Mouse (Mus musculus): Measurements from ENCODE around the gene Plppr4.

Plppr4 gene

DNA sequence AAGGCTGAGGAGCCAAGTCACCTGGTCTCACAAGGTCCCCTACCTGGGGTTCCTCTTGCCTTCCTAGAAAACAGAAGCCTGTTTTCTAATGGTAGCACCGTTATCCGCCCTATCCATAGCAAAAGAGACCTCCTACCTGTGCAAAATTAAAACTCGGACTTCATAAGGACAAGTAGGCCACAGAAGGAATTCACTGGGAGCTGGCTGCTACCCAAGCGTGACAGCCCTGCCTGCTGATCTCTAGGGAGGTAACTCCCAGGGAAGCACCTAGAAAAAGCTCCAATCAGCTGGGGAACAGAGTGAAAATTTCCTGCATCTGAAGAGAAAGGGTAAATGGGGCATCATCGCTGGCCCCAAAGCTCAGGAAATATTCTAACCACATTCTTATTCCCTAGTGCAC is at the start of gene Plppr4:
Plppr4 (minus strand) TSS at position 349 of the 400 bp plus-strand sequence.
- peak in 1 of 2 experiments; percentile 62 for DNase-seq

DNA sequence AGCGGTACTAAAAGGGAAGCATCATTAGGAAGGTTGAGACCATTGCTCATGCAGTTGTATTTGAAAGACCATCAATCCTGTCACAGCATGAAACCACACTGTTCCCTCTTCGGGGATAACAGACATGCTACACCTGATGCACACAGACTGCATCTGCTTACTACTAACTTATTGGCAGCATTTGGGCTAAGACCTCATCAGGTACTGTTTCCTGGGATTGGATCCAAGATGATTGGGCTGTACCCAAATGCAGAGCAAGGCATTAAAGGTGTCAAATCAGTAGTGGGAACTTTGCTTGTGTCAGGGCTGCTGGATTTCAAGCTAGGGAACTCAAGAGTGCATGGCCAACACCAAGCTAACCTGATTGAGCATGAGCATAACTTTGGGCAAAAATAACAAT is 45.1 kb upstream of the Plppr4 start:
- DNase-seq, result no peak

DNA sequence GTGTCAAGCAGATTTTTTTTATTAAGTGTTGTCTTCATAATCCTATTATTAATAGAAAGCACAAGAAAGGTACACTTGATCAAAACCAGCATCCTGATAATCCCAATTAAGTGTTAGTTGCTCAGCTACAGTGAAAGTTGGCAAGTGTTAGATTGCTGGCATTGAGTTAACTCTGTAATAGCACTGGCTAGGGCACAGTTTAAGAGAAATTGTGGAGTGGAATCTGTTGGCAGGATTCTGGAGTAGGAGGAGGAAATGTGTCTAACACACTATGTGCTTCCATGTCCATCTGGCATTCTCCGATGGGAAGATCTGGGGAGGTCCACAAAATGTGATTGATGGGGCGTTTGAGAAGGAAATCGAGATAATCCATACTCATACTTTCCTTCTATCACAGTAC is 43.1 kb upstream of the Plppr4 start:
- no peak for DNase-seq

DNA sequence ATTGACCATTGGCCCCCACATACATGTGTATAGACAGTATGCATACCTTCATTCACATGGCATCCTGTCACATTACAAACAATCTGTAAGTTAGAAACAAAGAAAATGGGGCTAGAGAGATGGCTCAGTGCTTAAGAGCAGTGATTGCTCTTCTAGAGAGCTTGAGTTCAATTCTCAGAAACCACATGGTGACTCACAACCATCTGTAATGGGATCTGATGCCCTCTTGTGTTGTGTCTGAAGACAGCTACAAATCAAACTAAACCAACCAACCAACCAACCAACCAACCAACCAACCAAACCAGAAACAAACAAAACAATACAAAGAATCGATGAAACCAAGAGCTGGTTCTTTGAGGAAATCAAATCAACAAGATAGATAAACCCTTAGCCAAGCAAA is 5.4 kb upstream of the Plppr4 start:
- DNase-seq, result no peak

DNA sequence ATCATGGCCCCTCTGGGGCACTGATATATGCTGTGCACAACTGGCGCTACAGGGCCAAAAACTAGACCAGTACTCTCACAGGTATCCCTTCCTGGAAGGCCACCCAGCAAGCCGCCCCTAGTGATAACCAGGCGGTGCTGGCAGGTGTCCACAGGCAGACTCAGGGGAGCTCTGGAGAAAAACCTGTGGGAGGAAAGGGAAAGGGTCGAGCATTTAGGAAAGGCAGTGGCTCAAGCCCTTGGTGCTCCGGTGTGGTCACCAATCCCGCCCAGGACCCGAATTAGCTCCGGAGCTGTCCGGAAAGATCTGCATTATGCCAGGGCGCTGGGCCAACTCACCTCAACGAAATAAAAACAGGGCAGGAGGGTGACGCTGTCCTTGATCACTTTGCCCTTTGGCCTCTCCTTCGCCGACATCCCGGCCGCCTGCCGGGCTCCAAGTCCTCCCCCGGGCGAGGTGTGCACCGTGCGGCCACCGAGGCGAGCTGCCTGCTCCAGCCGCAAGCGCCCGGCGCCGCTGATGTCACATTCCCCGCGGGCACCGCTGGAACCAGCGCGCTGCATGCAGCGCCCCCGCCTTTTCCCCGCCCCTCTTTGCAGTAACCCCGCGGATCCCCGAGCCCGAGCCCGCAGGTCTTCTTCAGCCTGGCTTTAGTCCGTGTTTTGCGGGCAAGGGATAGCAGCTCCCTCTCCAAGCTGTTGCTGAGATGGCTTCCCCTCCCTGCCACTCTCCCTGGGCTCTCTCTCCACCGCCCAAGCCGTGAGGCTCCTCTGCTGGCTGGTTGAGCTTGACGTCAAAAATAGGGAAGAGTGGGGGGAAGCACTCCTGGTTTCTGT is 772 bp downstream of the Plppr4 start:
- peak; percentile 75 to 77 for DNase-seq

DNA sequence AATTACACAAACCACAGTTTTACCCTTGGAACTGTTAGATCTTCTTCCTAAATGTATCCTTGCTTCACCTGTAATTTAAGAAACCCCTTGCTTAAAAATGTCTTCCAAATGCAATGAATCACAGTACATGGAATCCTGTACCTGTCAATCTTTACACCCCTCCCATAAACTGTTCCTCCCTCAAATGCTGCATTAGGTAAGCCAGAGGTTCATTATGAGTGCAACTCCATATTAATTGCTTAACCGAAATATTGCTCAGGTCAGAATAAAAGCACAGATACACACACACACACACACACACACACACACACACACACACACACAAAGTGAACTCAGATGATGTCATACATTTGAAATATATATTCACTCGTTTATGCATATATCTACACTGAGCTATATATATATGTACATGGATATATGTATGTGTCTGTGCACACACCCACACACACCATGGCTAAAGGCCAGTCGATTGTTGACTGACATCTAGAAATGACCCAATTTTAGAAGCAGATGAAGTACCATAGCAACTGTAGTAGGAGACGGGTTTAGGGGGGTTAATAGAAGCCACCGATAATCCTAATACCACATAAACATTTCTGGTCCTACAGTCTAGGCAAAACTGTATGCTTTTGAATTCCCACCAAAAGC is 1.6 kb downstream of the Plppr4 start:
- peak in 1 of 2 experiments; percentile 27 for DNase-seq

DNA sequence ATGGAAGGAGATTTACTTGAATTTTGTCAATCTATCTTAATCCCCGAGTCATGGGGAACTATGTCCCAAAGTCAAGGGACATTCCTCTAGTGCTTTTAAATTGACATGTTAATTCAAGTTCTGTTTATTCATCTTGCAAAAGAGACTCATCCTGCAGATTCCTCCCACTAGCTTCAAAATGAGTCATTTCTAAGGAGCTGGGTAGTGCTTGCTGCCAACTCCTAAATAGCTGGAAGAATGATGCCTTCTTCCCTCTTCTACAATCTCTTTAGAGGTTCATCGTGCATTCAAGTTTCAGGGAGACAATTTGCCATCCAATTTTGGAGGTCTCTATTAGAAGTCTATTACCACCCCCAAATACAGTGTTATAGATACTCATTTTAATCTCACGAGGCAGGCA is 3.3 kb downstream of the Plppr4 start:
- no peak for DNase-seq

DNA sequence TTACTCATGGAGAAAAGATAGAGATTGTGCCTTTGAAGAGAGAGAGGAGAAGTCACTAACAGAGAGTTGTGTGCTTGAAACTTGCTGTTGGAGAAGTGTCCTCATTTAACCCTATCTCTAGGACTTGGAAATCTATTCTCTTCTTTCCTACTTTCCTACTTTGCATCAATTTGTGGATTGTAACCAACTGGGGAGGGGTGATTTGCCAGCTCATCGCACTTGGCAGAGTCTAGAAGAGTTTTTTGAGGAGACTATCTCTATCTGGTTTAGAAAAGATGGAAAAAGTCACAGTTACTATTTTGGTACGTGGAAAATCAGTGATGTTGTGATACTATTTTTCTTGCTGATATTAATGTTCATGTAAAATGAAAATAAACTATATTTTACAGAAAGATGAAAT is 6.7 kb downstream of the Plppr4 start:
- no peak for DNase-seq

DNA sequence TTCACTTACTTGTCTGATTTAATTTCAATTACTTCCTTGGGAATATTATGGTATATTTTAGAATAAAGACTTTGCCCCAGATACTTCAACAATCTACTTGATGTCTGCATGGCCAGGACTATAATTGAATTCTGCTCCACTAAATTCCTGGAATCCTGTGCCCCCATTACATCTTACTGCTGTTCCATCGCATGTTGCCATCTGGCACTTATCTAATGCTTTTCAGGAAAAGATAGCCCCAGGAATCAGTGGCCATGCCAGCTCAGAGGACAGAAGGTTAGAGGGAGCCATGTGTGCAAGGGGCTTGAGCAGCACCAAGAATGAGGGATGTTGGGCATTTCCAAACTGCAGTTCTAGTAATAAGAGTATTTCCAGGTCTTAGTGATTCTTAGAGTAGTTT is 14.3 kb downstream of the Plppr4 start:
- DNase-seq, result peak; percentile 31 to 42

DNA sequence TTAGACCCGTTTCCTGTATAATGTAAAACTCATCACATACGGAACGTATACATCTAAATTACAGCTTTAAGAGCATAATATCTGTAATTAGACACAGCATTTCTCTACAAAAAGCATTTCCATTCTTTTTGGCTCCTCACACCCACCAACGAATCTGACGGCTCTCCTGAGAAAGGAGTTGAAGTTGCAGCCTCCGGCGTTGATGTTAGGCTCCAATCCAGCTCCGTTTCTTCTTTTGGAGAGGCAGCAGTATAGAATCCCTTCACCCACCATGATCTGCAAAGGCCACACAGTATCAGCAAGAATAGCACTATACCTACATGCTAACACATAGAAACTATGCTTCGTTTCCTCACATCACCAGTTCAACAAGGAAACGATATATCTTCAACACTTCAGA is 29.2 kb downstream of the Plppr4 start:
- DNase-seq, result no peak

DNA sequence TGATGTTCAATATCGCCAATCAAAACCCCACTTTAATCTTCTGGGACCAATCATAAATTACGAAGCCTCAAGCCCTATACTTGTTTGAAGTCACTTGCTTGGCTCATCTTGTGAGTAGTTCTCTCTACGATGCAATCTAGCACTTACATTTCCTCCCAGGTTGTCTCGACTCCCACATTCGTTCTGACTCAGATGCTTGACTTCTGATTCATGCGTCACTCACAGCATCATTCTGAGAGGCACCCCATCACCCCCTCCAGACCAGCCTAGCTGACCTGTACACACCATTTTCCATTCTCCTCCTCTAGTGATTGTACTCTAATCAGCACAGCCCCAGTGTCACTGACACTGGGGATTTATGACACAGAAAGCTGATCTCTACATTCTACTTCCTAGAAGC is 31.2 kb downstream of the Plppr4 start:
- no peak for DNase-seq

DNA sequence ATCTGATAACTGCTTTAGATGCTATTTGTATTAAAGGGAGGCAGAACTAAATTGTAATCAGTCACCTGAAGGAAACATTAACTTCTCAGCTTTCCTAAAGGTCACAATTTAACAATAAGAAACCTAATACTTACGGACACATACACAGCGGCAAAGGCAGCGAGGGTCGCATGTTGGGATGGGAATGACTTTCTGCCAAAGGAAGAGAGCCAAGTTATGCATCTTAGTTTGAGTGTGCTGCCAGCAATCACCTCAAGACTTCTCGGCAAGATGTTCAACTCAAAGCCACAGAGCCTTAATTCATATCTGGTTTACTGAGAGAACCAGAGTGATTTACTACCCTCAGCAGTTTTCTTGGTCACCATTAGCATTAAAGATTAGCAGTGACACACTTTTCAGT is 34.1 kb downstream of the Plppr4 start:
- DNase-seq, result no peak

DNA sequence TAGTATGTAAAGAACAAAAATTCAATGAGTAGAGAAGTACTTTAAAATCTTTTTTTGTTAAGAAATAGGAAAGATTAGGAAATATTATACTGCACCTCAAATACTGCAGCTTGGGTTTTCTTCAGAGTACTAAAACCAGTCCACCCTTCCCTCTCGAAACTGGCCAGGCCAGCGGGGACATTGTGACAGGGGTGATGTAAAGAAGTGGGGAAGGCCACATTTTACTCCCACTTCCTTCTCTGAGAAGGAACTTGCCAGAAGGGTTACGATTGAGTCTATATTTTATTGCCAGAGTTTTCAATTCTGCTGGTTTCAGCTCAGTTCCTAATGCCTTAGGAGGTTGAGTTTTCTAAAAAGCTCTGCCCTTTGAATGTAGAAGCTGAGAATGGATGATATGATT is 41.0 kb downstream of the Plppr4 start:
- no peak for DNase-seq

DNA sequence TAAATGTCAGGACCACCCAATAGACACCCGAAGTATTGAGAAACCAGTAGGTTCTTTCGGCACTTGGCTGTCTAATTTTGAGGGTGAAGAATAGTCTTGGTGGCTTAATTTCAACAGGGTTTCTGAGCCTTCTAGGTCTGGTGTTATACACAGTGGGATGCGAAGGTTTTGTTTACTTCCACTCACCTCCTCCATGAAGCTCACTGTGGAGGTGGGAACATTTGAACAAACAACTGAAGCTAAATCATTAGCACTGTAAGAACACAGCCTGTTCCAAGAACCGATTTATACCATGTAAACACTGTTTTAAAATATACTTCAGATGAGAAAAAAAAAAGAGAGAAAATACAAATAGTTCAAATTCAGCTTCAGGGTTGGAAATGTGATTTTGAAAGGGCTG is 47.3 kb downstream of the Plppr4 start:
- no peak for DNase-seq

DNA sequence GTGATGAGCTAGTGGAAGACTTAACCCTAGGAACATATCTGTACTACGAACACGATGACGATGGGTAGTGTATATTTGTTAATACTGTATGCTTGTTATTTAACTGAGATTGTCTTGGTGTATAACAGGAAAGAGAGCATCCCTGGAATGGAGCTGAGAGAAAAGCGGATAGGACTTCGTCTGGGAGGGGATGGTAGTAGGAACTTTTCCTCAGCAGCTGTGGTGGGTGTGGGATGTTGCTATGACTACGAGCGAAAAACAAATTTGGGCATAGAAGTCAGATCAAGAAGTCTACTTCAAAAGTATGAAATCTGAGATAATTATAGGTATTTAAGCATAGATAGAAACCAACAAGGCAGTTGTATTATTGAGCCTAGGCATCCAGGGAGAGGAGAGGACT is 48.6 kb downstream of the Plppr4 start:
- no peak for DNase-seq

DNA sequence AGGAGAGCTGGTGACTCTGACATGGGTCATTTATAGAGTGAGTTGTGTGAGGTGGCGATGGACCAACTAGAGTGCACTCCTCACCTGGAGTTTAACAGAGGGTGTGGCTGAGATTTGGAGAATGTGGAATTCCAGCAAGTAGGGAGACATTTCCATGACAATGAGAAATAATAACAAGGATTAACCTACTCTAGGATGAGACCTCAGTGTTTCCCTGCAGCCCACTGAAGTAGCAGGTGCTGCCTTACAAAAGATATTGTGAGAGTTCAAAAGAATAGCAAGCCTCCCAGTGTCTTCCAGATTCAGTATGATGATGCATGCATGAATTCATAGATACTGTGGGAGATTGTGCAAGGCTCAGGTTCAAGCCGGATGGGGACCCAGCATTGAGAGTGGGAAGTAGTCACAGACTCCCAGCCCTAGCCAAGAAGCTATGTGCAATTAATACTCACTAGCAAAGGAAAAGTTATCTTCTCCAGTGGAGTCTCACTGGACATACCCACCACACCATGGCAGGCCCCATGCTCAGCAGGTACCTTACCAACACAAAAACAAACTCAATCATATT is 49.8 kb downstream of the Plppr4 start:
- DNase-seq, result no peak

DNA sequence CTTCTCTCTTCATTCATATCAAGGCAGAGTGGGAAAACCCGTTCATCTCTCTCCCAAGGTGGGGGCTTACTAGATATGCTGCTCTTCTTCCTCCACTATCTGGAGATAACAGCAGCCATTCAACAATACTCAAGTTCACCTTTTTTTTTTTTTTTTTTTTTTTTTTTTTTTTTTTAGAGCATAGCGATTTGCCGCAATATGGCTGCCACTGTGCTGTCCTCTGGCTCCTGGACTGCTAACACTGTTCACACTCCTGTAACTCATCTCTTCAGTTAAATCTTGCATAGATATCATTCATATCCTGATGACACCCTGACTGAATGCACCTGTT is 51.1 kb downstream of the Plppr4 start:
- no peak for DNase-seq

DNA sequence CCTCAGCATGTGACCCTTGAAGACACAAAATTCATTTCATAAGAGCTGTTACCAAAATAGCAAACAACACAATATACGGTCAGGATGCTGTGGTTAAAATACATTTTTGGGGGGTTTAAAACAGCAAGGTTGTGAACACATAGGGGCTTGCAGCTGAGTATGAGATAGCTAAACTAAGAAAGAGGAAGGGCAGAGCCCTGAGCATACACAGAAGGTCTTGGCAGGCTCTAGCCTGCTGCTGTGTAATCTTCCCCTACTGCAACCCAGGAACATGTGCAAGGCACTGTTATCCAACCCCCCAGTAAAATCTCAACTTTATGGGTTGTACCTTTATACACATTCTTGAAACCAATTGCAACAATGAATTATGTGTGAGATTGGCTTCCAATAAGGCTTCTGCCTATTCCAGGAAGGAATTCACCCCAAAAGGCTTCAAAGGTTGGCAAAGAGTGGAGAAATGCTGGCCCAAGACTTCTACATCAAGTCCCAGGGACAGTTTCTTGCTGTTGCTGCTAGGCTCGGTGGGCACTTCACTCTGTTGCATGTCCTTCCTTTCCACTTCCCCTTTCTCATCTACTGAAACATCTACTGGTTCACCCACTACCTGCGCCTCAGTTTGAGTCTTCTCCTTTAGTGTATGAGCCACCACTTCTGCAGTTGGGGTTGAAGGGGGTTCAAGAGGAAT is 51.6 kb downstream of the Plppr4 start:
- no peak for DNase-seq

DNA sequence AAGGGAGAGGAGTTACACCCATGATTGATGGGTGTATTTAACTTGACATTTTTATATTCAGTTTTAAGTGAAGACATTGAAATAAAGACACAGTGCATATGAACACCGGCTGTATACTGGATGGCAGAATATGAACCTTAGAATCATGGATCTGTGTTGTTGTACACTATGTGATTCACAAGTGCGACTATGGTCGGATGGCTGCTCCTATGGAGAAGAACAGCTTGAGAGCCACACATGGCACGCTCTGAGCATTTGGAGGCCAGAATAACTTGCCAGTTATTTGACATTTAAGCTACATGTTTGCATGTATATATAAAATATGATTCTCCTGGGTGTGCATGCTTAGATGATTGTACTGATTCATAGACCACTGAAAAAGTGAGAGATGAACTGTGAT is 53.1 kb downstream of the Plppr4 start:
- DNase-seq, result no peak

DNA sequence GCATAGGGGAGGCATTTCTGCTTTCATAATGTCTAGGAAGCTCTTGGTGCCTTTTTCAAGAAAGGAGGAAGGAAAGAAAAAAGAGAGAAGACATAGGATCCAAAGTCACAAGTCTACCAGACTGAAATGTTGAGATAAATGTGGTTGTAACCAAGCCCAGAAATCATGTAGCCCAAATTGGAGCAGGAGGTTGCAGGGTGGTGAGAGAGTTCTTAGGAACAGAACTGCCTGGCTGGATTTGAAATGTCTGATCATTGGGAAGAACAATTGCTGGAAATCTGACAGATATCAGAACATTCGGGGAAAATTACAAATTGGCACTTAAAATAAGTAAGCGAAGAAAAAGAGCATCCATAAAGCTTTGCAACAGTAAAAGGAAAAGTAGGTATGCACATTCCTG is 56.6 kb downstream of the Plppr4 start:
- DNase-seq, result no peak

DNA sequence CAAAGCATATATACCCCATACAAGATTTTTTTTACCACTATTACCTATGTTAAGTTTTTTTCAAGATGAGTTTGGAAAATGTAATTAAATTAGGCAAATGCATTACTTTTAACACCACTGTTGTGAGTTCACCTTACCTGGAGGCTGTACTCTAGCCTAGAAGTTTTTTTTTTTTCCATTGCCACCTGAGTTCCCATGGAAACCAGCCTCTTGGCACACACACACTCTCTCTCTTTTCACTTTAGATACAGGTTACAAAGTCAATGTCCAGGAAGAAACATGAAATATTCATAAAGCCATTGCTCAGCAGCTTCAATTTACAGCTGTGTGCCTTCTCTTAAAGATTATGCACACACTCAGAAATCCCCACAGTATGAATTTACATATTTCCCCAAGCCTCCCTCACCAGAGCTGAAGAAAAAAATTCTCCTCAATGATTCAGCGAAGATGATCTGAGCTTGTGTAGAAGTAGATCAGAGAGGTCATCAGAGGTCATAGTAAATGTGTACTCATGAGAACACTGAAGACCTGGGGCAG is 59.9 kb downstream of the Plppr4 start:
- DNase-seq, result no peak

DNA sequence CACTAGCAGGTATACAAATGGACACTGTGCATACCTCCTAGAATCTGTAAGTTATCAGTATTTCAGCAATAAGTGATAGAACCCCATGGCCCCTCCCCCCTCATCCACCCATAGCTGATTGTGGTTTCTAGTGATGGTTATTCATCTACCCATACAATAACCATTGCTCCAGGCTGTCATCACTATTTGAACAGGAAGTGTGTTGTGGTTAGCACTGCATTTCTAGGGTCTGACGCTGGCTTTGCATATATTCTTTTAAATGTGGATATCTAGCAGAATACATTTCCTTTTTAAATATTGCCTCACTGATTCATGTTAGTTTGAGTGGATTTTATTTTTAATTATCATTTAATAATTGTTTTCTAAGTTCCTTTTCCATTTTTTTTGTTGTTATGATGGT is 62.9 kb downstream of the Plppr4 start:
- no peak for DNase-seq

DNA sequence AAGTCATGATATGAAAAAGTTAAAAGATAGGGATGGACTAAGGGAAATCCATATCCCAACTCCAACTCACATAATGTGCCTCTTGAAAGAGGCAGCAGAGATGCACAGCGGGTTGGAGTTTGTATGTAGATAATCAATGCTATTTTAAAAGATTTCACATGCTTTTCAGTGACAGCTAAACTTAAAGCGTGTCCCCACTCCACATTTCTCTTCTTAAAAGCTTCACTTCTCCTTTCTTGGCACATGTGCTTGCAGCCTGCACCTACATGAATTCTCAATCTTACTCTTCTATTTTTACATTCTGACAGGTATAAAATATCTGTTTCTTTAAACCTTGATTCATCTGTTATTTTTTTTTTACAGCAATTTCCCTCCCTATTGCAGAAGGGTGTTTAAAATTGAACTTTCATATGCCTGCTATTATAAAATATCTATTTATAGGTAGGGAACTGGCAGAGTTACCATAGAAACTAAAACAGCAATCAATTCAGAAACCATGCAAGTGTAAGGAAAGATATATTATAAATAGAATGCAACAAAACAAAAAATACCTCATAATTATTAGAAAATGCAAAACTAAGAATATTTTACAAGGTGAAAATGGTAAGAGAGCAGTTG is 66.3 kb downstream of the Plppr4 start:
- DNase-seq, result no peak

All from cerebellum, adult 18-20 months (tissue).